19 mouse cellular contexts compared by ENCODE assay signal in genomic region chr4:141977346-141977745, GRCm38 (mm10). TPM values are rescaled to one million over a fixed set of nuclear protein-coding genes. Genes with fewer than 3 reads are reported as not detected.
"Had no signal": no experiment of that assay in that cellular context is flagged by ENCODE, and none has a peak within 500 bp of the region (broad histone marks: within the 10 kb centered on the region; RNA-seq: fewer than 3 reads in every experiment).

No protein-coding gene starts in this region.

- H3K4me1 ChIP-seq: liver, embryonic 12.5 days; midbrain, embryonic 12.5 days; neural tube, embryonic 12.5 days; stomach, embryonic 15.5 days had no signal

- DNase-seq: kidney, adult 8-10 months; kidney, postnatal 10 days; kidney, postnatal 4 days; lung, embryonic 14.5 days; lung, postnatal 10 days; right cerebral cortex, postnatal 4 days; thymus, adult 2 months; thymus, postnatal 25 days had no signal

- H3K4me3 ChIP-seq: layer of hippocampus, adult 2 months; limb, embryonic 13.5 days; liver, embryonic 12.5 days; midbrain, embryonic 12.5 days; myocyte; neural tube, embryonic 12.5 days; stomach, embryonic 15.5 days had no signal

- H3K9ac ChIP-seq: limb, embryonic 13.5 days; liver, embryonic 12.5 days; lung, embryonic 14.5 days; midbrain, embryonic 12.5 days; neural tube, embryonic 12.5 days; stomach, embryonic 15.5 days had no signal

- ATAC-seq: intestine, postnatal 0 days; liver, embryonic 12.5 days had no signal

- H3K4me2 ChIP-seq: limb, embryonic 13.5 days; liver, embryonic 12.5 days; lung, embryonic 14.5 days; midbrain, embryonic 12.5 days; neural tube, embryonic 12.5 days; stomach, embryonic 15.5 days had no signal

- H3K27me3 ChIP-seq: limb, embryonic 13.5 days; liver, embryonic 12.5 days; midbrain, embryonic 12.5 days; neural tube, embryonic 12.5 days; stomach, embryonic 15.5 days had no signal

- H3K27ac ChIP-seq: layer of hippocampus, adult 2 months; limb, embryonic 13.5 days; liver, embryonic 12.5 days; midbrain, embryonic 12.5 days; neural tube, embryonic 12.5 days; stomach, embryonic 15.5 days had no signal

- H3K36me3 ChIP-seq: limb, embryonic 13.5 days; liver, embryonic 12.5 days; midbrain, embryonic 12.5 days; neural tube, embryonic 12.5 days; stomach, embryonic 15.5 days had no signal

- H3K9me3 ChIP-seq: limb, embryonic 13.5 days; liver, embryonic 12.5 days; stomach, embryonic 15.5 days had no signal

RNA-seq across cellular contexts. Expression of gene Fhad1, which starts 37.5 kb away (rescaled TPM):
- total RNA-seq: megakaryocyte-erythroid progenitor cell, adult 5-6 weeks; neutrophil, adult 5-6 weeks had no signal
- polyA plus RNA-seq: liver, embryonic 16.5 days had no signal
